Mouse (Mus musculus): Measurements from ENCODE around the gene Sall1.

The Sall1 gene

DNA sequence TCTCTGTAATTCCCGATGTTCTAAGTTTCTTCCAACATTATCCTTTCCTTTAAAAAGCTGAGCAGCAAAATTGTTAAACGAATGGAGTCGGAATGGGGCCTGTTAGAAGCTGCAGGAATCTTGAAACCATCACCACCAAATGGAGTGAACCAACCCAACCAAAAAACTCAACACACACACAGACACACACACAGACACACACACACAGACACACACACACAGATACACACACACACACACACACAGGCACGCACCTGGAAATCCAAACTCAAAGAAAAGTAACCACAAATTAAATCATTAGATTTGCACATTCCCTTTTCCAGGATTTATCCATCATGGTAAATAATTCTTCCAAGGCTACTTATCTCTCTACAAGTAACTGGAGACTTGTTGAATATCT is 5.0 kb downstream of the Sall1 start:
- DNase-seq (ENCODE audit: low spot score in 2 of 2) = no peak

- DNase-seq (ENCODE audit: low spot score in 2 of 2) = no peak
Observed at GRCm38 (mm10) chr8:89037536-89038236, 6.3 kb downstream of the Sall1 start.

- no peak for DNase-seq (ENCODE audit: low spot score in 2 of 2)
Observed at GRCm38 (mm10) chr8:89032412-89032811, 11.6 kb downstream of the Sall1 start.

GRCm38 (mm10) chr8:89028156-89028555 is 15.8 kb downstream of the Sall1 start:
- DNase-seq (ENCODE audit: low spot score in 2 of 2) = no peak

DNA sequence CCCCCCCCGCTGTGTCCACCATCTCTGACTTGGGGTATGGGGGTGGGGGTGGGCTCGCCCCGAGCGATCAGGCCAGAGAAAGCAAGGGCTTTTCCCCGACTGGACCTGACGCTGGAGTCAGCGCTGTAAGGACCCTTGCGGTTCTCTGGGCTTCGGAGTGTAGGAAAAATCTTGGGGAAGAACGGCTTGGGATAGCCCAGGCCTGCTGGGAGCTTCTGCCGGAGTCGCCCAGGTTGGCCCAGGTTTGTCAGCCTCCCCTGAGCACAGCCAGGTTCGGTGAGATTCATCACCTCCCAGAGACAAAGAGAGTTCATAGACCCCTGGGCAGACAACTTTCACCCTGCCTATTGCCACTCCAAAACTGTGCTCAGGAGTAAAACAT is 17.8 kb downstream of the Sall1 start:
- DNase-seq (ENCODE audit: low spot score in 2 of 2) = no peak

DNA sequence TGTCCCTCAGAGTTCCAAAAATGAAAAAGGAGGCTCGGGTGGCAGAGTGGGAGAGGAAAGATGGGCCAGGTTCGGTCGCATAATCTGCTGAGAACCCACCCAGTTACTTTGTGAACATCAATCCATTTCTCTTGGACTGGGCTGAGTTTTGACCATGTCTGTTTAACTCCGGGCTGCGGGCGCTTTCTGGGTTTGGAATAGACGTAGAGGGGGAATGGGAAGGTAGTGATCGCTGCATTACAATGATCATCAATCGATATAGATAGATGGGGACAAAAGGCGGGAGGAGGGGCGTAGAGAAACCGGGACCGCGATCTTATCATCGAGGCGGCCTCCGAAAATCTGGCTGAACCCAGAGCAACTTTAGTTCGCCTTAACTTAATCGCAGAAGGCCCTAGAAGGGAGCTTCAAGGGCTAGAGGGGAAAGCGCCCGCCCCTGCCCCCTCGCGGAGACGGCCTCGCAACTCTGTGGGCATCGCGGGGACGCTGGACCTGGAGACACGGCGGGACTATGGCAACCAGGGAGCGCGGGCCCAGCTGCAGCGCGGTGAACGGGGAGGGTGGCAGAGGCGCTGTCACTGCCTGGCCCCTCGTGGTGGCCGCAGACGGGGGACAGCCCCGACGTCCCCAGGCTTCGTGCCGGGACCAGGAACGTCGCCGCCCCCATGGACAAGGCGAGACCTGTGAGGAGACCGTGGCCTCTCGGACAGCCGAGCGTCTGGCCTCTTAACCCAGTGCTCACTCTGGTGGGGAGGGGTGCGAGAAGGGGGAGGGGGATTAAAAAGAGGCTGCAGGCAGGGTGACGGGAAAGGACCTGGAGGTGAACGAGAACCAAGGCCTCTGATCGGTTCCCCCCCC is 18.5 kb downstream of the Sall1 start:
- DNase-seq (ENCODE audit: low spot score in 2 of 2) = no peak

DNA sequence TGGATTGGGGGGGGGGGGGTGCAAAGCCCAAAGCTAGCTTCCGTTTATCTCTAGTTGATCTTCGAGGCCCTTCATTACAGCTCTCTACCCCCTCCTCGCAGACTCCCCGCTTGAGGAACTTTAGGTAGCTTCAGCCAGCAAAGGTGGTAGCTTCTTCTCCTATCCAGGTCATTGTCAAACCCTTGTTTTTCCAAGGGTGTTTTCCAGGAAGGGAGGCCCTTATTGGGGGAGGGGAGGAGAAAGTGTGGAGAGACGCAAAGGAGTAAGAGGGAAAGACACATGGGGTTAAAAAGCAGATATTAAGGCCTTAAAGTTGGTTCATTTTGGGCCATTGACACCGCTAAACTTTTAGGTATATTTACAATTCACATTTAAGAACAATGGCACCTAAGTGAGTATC is 19.2 kb downstream of the Sall1 start:
- no peak for DNase-seq (ENCODE audit: low spot score in 2 of 2)

DNA sequence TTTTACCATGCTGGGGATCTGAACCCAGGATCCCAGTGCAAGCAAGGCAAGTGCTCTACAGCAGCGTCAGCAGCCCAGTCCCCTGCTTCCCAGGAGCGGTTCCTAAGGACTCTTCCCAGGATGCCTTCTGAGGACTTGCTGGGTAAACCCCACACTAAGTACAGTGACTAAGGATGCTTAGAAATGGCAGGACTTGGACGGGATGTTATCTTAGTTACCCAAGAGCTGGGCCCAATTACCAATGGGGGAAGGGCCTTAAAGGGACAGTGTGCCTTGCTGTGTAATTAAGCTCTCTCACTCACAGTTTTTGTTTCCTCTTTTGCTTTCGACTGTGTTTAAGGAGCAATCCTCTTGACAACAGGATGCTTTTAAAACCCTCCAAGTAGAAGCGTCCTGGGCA is 22.8 kb downstream of the Sall1 start:
- no peak for DNase-seq (ENCODE audit: low spot score in 2 of 2)

- DNase-seq (ENCODE audit: low spot score in 2 of 2) = no peak
Observed at GRCm38 (mm10) chr8:89017891-89018290, 26.1 kb downstream of the Sall1 start.

GRCm38 (mm10) chr8:89016465-89017070 is 27.4 kb downstream of the Sall1 start:
- no peak for DNase-seq (ENCODE audit: low spot score in 2 of 2)

GRCm38 (mm10) chr8:89015539-89015938 is 28.4 kb downstream of the Sall1 start:
- DNase-seq (ENCODE audit: low spot score in 2 of 2) = no peak

DNA sequence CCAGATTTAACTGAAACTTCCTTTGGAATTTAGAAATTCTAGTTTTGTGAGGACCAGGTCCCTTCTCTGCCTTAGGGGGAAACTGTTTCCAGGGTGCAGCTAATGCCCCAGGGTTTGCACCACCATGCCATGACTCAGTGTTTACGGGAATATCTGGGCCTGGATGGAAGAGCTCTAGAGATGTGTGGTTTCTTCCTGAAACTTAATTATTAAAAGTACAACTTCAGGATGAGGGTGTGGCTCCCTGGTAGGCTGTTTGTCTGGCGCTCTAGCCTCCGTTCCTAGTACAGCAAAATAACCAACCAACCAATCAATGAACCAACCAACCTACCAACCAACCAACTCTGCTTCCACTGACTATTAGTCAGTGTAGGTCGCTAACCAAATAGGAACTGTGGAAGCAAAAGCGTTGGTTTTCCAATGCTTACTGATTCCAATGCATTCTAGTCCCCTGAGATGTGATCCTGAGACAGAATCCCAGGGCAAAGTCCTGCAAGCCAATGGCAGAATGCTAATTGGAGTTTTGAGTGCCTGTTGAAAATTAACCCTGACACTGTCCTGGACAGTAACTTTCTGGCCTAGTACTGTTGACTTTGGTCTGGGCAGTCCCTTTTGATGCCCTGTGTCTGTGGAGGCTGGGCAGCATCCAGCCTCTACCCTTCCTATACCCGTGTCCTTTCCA is 31.0 kb downstream of the Sall1 start:
- no peak for DNase-seq (ENCODE audit: low spot score in 2 of 2)

- no peak for DNase-seq (ENCODE audit: low spot score in 2 of 2)
Observed at GRCm38 (mm10) chr8:89012024-89012712, 31.8 kb downstream of the Sall1 start.

- DNase-seq (ENCODE audit: low spot score in 2 of 2) = no peak
Observed at GRCm38 (mm10) chr8:89008784-89009183, 35.2 kb downstream of the Sall1 start.

DNA sequence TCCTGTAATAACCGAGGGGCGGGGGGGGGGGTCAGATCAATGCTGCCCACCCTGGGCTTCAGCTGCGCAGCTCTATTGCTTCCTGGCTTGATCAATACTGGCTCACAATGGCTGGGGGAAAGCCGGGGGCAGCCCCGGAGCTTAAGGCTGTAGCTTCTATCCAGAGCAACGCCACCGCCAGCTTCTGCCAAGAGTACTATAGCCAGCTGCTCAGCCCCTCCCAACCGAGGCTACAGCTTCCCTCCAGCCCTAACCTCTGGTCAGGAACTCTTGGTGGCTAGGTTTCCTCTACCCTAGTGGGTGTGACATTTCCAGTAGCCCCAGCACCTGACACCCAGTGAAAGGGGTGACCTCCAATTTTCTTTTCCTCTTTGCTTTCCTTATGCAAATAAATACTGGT is 36.8 kb downstream of the Sall1 start:
- DNase-seq (ENCODE audit: low spot score in 2 of 2) = no peak

DNA sequence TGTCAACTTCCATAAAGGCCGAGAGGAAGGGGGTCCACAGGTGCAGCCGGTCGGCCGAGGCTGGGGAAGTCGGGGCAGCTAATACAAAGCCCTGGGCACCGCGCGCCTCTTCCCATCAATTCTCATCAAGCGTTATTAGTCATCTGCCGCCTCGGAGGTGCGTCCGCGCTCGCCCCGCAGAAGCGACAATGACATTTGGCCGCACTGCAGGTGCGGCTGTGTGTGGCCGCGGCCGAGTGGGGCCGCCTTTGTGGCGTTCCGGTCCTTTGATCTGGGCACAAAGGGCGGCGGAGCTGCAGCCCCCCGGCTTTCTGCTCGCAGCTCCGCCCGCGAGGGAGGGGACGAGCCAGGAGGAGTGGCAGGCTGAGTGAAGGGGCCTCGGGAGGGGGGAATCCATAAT is 37.5 kb downstream of the Sall1 start:
- no peak for DNase-seq (ENCODE audit: low spot score in 2 of 2)

GRCm38 (mm10) chr8:89005797-89006196 is 38.2 kb downstream of the Sall1 start:
- no peak for DNase-seq (ENCODE audit: low spot score in 2 of 2)

GRCm38 (mm10) chr8:89004041-89004440 is 39.9 kb downstream of the Sall1 start:
- no peak for DNase-seq (ENCODE audit: low spot score in 2 of 2)

- DNase-seq (ENCODE audit: low spot score in 2 of 2) = no peak
Observed at GRCm38 (mm10) chr8:89003336-89003896, 40.5 kb downstream of the Sall1 start.

DNA sequence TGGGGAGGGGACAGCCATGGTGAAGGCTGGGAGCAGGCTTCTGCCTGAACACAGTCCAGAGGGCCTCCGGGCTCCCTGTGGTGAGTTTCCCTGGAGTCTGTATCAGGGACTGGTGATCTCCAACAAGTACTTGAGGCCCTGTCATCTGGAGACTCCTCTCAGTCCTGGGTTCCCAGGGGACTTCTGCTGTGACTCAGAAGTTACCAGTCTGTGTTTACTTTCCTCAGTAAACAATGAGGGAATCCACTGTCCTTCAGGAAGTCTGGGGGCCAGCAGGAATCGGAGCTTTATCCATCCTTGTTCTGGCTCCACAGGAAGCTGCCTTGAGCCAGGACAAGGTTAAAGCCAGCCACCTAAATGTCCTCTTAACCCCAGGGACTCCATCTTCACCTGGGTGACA is 41.8 kb downstream of the Sall1 start:
- no peak for DNase-seq (ENCODE audit: low spot score in 2 of 2)

- no peak for DNase-seq (ENCODE audit: low spot score in 2 of 2)
Observed at GRCm38 (mm10) chr8:88997276-88997675, 46.7 kb downstream of the Sall1 start.
